Mouse (Mus musculus) liver, embryonic 14.5 days (tissue): ENCODE results near the gene Akt1. TPM values are rescaled to one million over a fixed set of nuclear protein-coding genes. Genes with fewer than 3 reads are reported as not detected.
A peak's percentile ranks its signal among the peaks of the same experiment; 100 is the strongest.

Source experiments
- ATAC-seq: fragments of 200-750 bp; cut with Nextera tagmentation; 2 replicates; pipeline ENCODE4 v1.8.0; 2017; ENCODE audit warnings: moderate number of reproducible peaks, mild to moderate bottlenecking, moderate library complexity; ENCODE audit not compliant: insufficient read depth
- DNase-seq, 3 experiments: peaks; one replicate each; pipeline ENCODE4 v3.0.0-alpha.2; 2012 to 2013; ENCODE audit warnings: low read depth in 3 of 3, low spot score in 3 of 3
- H3K27ac ChIP-seq: fragments of 300-500 bp; sonication (generic); 2 replicates; pipeline ENCODE4 v1.5.1; 2014; ENCODE audit warnings: moderate library complexity, mild to moderate bottlenecking, control low read depth, inconsistent platforms
- H3K27me3 ChIP-seq: fragments of 300-500 bp; sonication (generic); 2 replicates; pipeline ENCODE4 v1.6.1; 2014; ENCODE audit warnings: mild to moderate bottlenecking, low read length, moderate library complexity; ENCODE audit not compliant: control insufficient read depth, insufficient read depth
- H3K36me3 ChIP-seq: fragments of 300-500 bp; sonication (generic); replicated peaks from 2 replicates; pipeline ENCODE4 v1.6.1; 2014; ENCODE audit warnings: low read depth; ENCODE audit not compliant: control insufficient read depth, insufficient read depth
- H3K4me1 ChIP-seq, 2 experiments: fragments of 200-500 bp in 1 of 2; fragments of 300-500 bp in 1 of 2; sonication (generic) in 1 of 2; replicated peaks; 2 replicates each; pipeline ENCODE4 v1.6.1; 2012 to 2014; ENCODE audit warnings: antibody characterized with exemption in 1 of 2, inconsistent platforms in 1 of 2, low read length in 1 of 2; ENCODE audit not compliant: control insufficient read depth in 2 of 2, insufficient read depth in 2 of 2
- H3K4me2 ChIP-seq: fragments of 300-500 bp; sonication (generic); 2 replicates; pipeline ENCODE4 v1.6.1; 2014; ENCODE audit warnings: low read depth, mild to moderate bottlenecking, control low read depth, moderate library complexity
- H3K4me3 ChIP-seq, 2 experiments: fragments of 200-500 bp in 1 of 2; fragments of 300-500 bp in 1 of 2; sonication (generic) in 1 of 2; 2 replicates each; pipeline ENCODE4 v1.5.1; 2012 to 2014; ENCODE audit warnings: low read depth in 2 of 2, low read length in 2 of 2, mild to moderate bottlenecking in 2 of 2, control low read depth in 1 of 2, inconsistent platforms in 1 of 2, moderate library complexity in 1 of 2; ENCODE audit not compliant: insufficient read depth in 1 of 2
- H3K9ac ChIP-seq: fragments of 300-500 bp; sonication (generic); replicated peaks from 2 replicates; pipeline ENCODE4 v1.6.1; 2014; ENCODE audit warnings: mild to moderate bottlenecking, control low read depth, moderate library complexity
- H3K9me3 ChIP-seq: fragments of 300-500 bp; sonication (generic); 2 replicates; pipeline ENCODE4 v1.6.1; 2016; ENCODE audit warnings: low read length, mixed read lengths; ENCODE audit not compliant: control insufficient read depth
- CTCF ChIP-seq: IDR thresholded peaks from 2 replicates; pipeline ENCODE4 v1.5.1; 2016; ENCODE audit warnings: antibody characterized with exemption, low read depth, control low read depth
- EP300 ChIP-seq: IDR thresholded peaks from 2 replicates; pipeline ENCODE4 v1.6.1; 2016; ENCODE audit warnings: antibody characterized with exemption, low read depth
- WGBS: fragments of 180-500 bp; shearing (Covaris S2); extraction: QIAGEN DNeasy Blood & Tissue Kit; methylation state at CpG from one replicate; pipeline ENCODE4 v1.1.7; 2014; ENCODE audit not compliant: insufficient replicate concordance; 5-methylcytosine and 5-hydroxymethylcytosine counted together
- polyA plus RNA-seq, 2 experiments: library from polyadenylated mRNA; depleted of rRNA in 1 of 2; stranded (reverse) in 1 of 2; unstranded in 1 of 2; fragments of >200 nt; fragmentation: Nextera tagmentation in 1 of 2; extraction: Ambion mirVana in 1 of 2; gene quantifications; 2 replicates each; pipeline versions ENCODE4 v1.2.1 to v1.2.3; 2012 to 2014

The Akt1 gene
- polyA plus RNA-seq, 2 experiments = 9.9 to 41.2 TPM

GRCm38 (mm10) chr12:112702374-112703320, 28.0 kb upstream of the Akt1 start:
- Histone ChIP-seq H3K36me3 (no peaks in the 10 kb centered on the region), H3K27ac (no peak overlapping the region), H3K27me3 (peaks cover 9% of the 10 kb centered on the region), H3K4me3 (no peak overlapping the region), H3K4me1 (no peaks in the 10 kb centered on the region), H3K9ac (no peak overlapping the region), H3K4me2 (no peak overlapping the region), H3K9me3 (no peaks in the 10 kb centered on the region)
- TF ChIP-seq CTCF = no peak
- no peak for TF ChIP-seq EP300
- DNase-seq (no peak), ATAC-seq (no peak)
- WGBS = 24% methylated on average over 6 of the region's 6 CpGs

- WGBS = 21% methylated on average over 15 of the region's 15 CpGs
- TF ChIP-seq CTCF (no peak), EP300 (no peak)
- ATAC-seq = no peak
- no peaks in the 10 kb centered on the region for H3K9me3 ChIP-seq
- H3K4me1 ChIP-seq = no peaks in the 10 kb centered on the region
- no peak overlapping the region for H3K4me2 ChIP-seq
- H3K4me3 ChIP-seq = no peak overlapping the region
- no peak overlapping the region for H3K27ac ChIP-seq
- H3K9ac ChIP-seq = no peak overlapping the region
- no peaks in the 10 kb centered on the region for H3K36me3 ChIP-seq
- no peak for DNase-seq
- H3K27me3 ChIP-seq = peaks cover 4% of the 10 kb centered on the region; the same call in 1 of the 2 replicates
Observed at GRCm38 (mm10) chr12:112700522-112700921, 25.8 kb upstream of the Akt1 start.

- no peak overlapping the region for H3K4me3 ChIP-seq
- DNase-seq = no peak
- no peak overlapping the region for H3K27ac ChIP-seq
- H3K4me1 ChIP-seq = peaks cover 0 to 14% of the 10 kb centered on the region in 2 experiments; a peak in 2 of 4 replicates
- no peak overlapping the region for H3K4me2 ChIP-seq
- no peak for ATAC-seq
- H3K36me3 ChIP-seq = no peaks in the 10 kb centered on the region
- TF ChIP-seq CTCF (no peak), EP300 (no peak)
- 62% methylated on average over 3 of the region's 3 CpGs for WGBS
- H3K9ac ChIP-seq = no peak overlapping the region
- H3K27me3 ChIP-seq = peaks cover 4% of the 10 kb centered on the region; the same call in 1 of the 2 replicates
- no peaks in the 10 kb centered on the region for H3K9me3 ChIP-seq
Observed at GRCm38 (mm10) chr12:112696806-112697425, 22.2 kb upstream of the Akt1 start.

DNA sequence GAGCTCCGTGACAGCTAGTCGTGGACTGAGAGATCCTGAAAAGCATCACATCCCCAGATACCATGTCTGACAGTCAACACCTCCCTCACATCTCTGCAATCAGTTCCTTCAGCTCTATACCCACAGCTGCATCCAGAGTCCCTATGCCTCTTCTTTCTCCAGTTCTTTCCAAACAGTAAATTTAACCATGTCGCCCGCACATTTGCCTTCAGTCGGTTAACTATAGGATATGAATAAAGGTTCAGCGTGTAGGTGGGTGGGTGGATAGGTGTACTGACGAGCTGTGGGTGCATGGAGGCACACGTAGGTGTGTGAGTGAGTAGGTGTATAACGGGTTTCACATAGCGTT, 19.4 kb upstream of the Akt1 start:
- WGBS = 70% methylated on average over 10 of the region's 10 CpGs
- H3K27me3 ChIP-seq = no peaks in the 10 kb centered on the region
- H3K36me3 ChIP-seq = no peaks in the 10 kb centered on the region
- no peak for ATAC-seq
- H3K4me1 ChIP-seq = peaks cover 0 to 14% of the 10 kb centered on the region in 2 experiments; a peak in 2 of 4 replicates
- H3K9me3 ChIP-seq = no peaks in the 10 kb centered on the region
- H3K27ac ChIP-seq = no peak overlapping the region
- peak overlapping the region; percentile 77 for H3K4me2 ChIP-seq
- no peak for TF ChIP-seq CTCF
- TF ChIP-seq EP300 = no peak
- DNase-seq = no peak
- no peak overlapping the region; the same call in 1 of the 2 replicates for H3K9ac ChIP-seq
- no peak overlapping the region for H3K4me3 ChIP-seq
